Mouse (Mus musculus) heart, embryonic 13.5 days (tissue): ENCODE data around the gene Rln3. TPM values are rescaled to one million over a fixed set of nuclear protein-coding genes. Genes with fewer than 3 reads are reported as not detected.

Experiments
- ATAC-seq: fragments of 200-750 bp; cut with Nextera tagmentation; 2 replicates; pipeline ENCODE4 v1.8.0; 2017; ENCODE audit warnings: moderate TSS enrichment; ENCODE audit not compliant: insufficient number of reproducible peaks, low FRiP score, low TSS enrichment; ENCODE audit errors: extremely low read depth
- H3K27ac ChIP-seq: fragments of 300-500 bp; sonication (generic); replicated peaks from 2 replicates; pipeline ENCODE4 v1.5.1; 2015; ENCODE audit warnings: moderate library complexity, mild to moderate bottlenecking, inconsistent platforms
- H3K27me3 ChIP-seq: fragments of 300-500 bp; sonication (generic); replicated peaks from 2 replicates; pipeline ENCODE4 v1.6.1; 2015; ENCODE audit warnings: mild to moderate bottlenecking, inconsistent platforms
- H3K36me3 ChIP-seq: fragments of 300-500 bp; sonication (generic); 2 replicates; pipeline ENCODE4 v1.6.1; 2015; ENCODE audit warnings: mild to moderate bottlenecking, inconsistent platforms
- H3K4me1 ChIP-seq: fragments of 300-500 bp; sonication (generic); 2 replicates; pipeline ENCODE4 v1.6.1; 2015; ENCODE audit warnings: inconsistent platforms
- H3K4me2 ChIP-seq: fragments of 300-500 bp; sonication (generic); 2 replicates; pipeline ENCODE4 v1.6.1; 2015; ENCODE audit warnings: inconsistent platforms, mild to moderate bottlenecking, moderate library complexity
- H3K4me3 ChIP-seq: fragments of 300-500 bp; sonication (generic); 2 replicates; pipeline ENCODE4 v1.5.1; 2015; ENCODE audit warnings: moderate library complexity, mild to moderate bottlenecking, inconsistent platforms
- H3K9ac ChIP-seq: fragments of 300-500 bp; sonication (generic); 2 replicates; pipeline ENCODE4 v1.6.1; 2015; ENCODE audit warnings: inconsistent platforms, mild to moderate bottlenecking, moderate library complexity
- H3K9me3 ChIP-seq: fragments of 300-500 bp; sonication (generic); 2 replicates; pipeline ENCODE4 v1.6.1; 2016; ENCODE audit warnings: inconsistent platforms
- WGBS: fragments of 180-500 bp; shearing (Covaris S2); methylation state at CpG from one replicate; pipeline ENCODE4 v1.1.7; 2015; ENCODE audit warnings: mixed read lengths; 5-methylcytosine and 5-hydroxymethylcytosine counted together
- polyA plus RNA-seq: library from polyadenylated mRNA; unstranded; fragments of >200 nt; fragmentation: Nextera tagmentation; extraction: Ambion mirVana; gene quantifications from 2 replicates; pipeline ENCODE4 v1.2.1, GENCODE M21; 2015

Gene Rln3
- polyA plus RNA-seq, 1 experiment from 2014 or later, result not detected

GRCm38 (mm10) chr8:84003612-84004246 lies 41.1 kb downstream of the Rln3 start:
- Histone ChIP-seq H3K4me1 (peaks cover 34% of the 10 kb centered on the region), H3K4me2 (peak overlapping the region; percentile 95), H3K9me3 (no peaks in the 10 kb centered on the region), H3K4me3 (peak overlapping the region; percentile 72), H3K9ac (peak overlapping the region; percentile 90), H3K36me3 (peaks cover 36% of the 10 kb centered on the region), H3K27ac (peak overlapping the region; percentile 80), H3K27me3 (peaks cover 16% of the 10 kb centered on the region)
- 73% methylated on average over 6 of the region's 6 CpGs for WGBS
- no peak for ATAC-seq

- H3K4me3 ChIP-seq, result peak overlapping the region; percentile 72; the same call in 1 of the 2 replicates
- H3K27ac ChIP-seq, result no peak overlapping the region
- H3K9ac ChIP-seq, result peak overlapping the region; percentile 37; the same call in 1 of the 2 replicates
- H3K27me3 ChIP-seq, result peaks cover 16% of the 10 kb centered on the region
- ATAC-seq, result no peak
- 65% methylated on average over 12 of the region's 12 CpGs for WGBS
- no peaks in the 10 kb centered on the region for H3K9me3 ChIP-seq
- peaks cover 36% of the 10 kb centered on the region for H3K36me3 ChIP-seq
- H3K4me2 ChIP-seq, result no peak overlapping the region
- H3K4me1 ChIP-seq, result peaks cover 36% of the 10 kb centered on the region
These were observed 41.7 kb downstream of the Rln3 start for GRCm38 (mm10) chr8:84002957-84003611.

- WGBS, result 43% methylated on average over 61 of the region's 61 CpGs
- Histone ChIP-seq H3K9me3 (no peaks in the 10 kb centered on the region), H3K4me2 (peak within 1 kb of the TSS; percentile 38), H3K4me1 (peaks cover 37% of the 10 kb centered on the region), H3K36me3 (peaks cover 36% of the 10 kb centered on the region), H3K27me3 (peaks cover 16% of the 10 kb centered on the region), H3K9ac (peak within 1 kb of the TSS; percentile 59), H3K27ac (no peak within 1 kb of the TSS), H3K4me3 (peak within 1 kb of the TSS; percentile 20)
- ATAC-seq, result no peak
These were observed 43.4 kb downstream of the Rln3 start, which contains the start of gene 1700067K01Rik for GRCm38 (mm10) chr8:84001281-84002000. 1700067K01Rik (plus strand) TSS chr8:84001502.

- Histone ChIP-seq H3K36me3 (peaks cover 42% of the 10 kb centered on the region), H3K9me3 (no peaks in the 10 kb centered on the region), H3K4me1 (peaks cover 40% of the 10 kb centered on the region), H3K27ac (no peak overlapping the region), H3K4me3 (peak overlapping the region; percentile 83; the same call in 1 of the 2 replicates), H3K9ac (peak overlapping the region; percentile 93), H3K4me2 (no peak overlapping the region; the same call in 1 of the 2 replicates), H3K27me3 (peaks cover 16% of the 10 kb centered on the region)
- 90% methylated on average over 2 of the region's 2 CpGs for WGBS
- ATAC-seq, result no peak
These were observed 45.0 kb downstream of the Rln3 start for GRCm38 (mm10) chr8:83999825-84000224.

- peak overlapping the region; percentile 83 for H3K4me3 ChIP-seq
- 65% methylated on average over 16 of the region's 16 CpGs for WGBS
- peaks cover 49% of the 10 kb centered on the region for H3K36me3 ChIP-seq
- no peaks in the 10 kb centered on the region for H3K9me3 ChIP-seq
- H3K27me3 ChIP-seq, result peaks cover 16% of the 10 kb centered on the region
- peak overlapping the region; percentile 88; the same call in 1 of the 2 replicates for H3K27ac ChIP-seq
- ATAC-seq, result no peak
- H3K9ac ChIP-seq, result peak overlapping the region; percentile 93
- peaks cover 38% of the 10 kb centered on the region for H3K4me1 ChIP-seq
- peak overlapping the region; percentile 91 for H3K4me2 ChIP-seq
These were observed 45.6 kb downstream of the Rln3 start for GRCm38 (mm10) chr8:83999057-83999705.

GRCm38 (mm10) chr8:83998231-83999056 lies 46.4 kb downstream of the Rln3 start:
- H3K27me3 ChIP-seq, result peaks cover 16% of the 10 kb centered on the region
- peak overlapping the region; percentile 88 for H3K27ac ChIP-seq
- peaks cover 30% of the 10 kb centered on the region for H3K4me1 ChIP-seq
- 2% methylated on average over 60 of the region's 92 CpGs for WGBS
- peak overlapping the region; percentile 93 for H3K9ac ChIP-seq
- no peaks in the 10 kb centered on the region for H3K9me3 ChIP-seq
- peak overlapping the region; percentile 83 for H3K4me3 ChIP-seq
- H3K4me2 ChIP-seq, result peak overlapping the region; percentile 91
- H3K36me3 ChIP-seq, result peaks cover 56% of the 10 kb centered on the region
- ATAC-seq, result 0 out of 2 replicates have a peak, but pooled peaks have one; percentile 1

GRCm38 (mm10) chr8:83997511-83998141 lies 47.2 kb downstream of the Rln3 start, which contains the start of gene Samd1:
Samd1 (plus strand) TSS chr8:83997672.
- Histone ChIP-seq H3K27ac (peak within 1 kb of the TSS; percentile 97), H3K4me2 (peak within 1 kb of the TSS; percentile 91), H3K4me3 (peak within 1 kb of the TSS; percentile 83), H3K4me1 (peaks cover 28% of the 10 kb centered on the region), H3K27me3 (peaks cover 13% of the 10 kb centered on the region), H3K9me3 (no peaks in the 10 kb centered on the region), H3K36me3 (peaks cover 63% of the 10 kb centered on the region), H3K9ac (peak within 1 kb of the TSS; percentile 93)
- ATAC-seq, result no peak
- WGBS, result under 1% methylated on average over 57 of the region's 112 CpGs

- Histone ChIP-seq H3K4me1 (peaks cover 28% of the 10 kb centered on the region), H3K9me3 (no peaks in the 10 kb centered on the region), H3K4me2 (peak overlapping the region; percentile 89), H3K4me3 (peak overlapping the region; percentile 83), H3K36me3 (peaks cover 63% of the 10 kb centered on the region), H3K27me3 (peaks cover 13% of the 10 kb centered on the region), H3K27ac (peak overlapping the region; percentile 97), H3K9ac (peak overlapping the region; percentile 93)
- under 1% methylated on average over 58 of the region's 103 CpGs for WGBS
- ATAC-seq, result peak; percentile 76
These were observed 48.0 kb downstream of the Rln3 start for GRCm38 (mm10) chr8:83996567-83997505.

GRCm38 (mm10) chr8:83995973-83996372 lies 48.8 kb downstream of the Rln3 start:
- Histone ChIP-seq H3K4me2 (peak overlapping the region; percentile 89), H3K9me3 (no peaks in the 10 kb centered on the region), H3K9ac (peak overlapping the region; percentile 93), H3K27ac (peak overlapping the region; percentile 97; the same call in 1 of the 2 replicates), H3K27me3 (peaks cover 6% of the 10 kb centered on the region), H3K4me1 (peaks cover 22% of the 10 kb centered on the region), H3K36me3 (peaks cover 63% of the 10 kb centered on the region), H3K4me3 (peak overlapping the region; percentile 83)
- WGBS, result 23% methylated on average over 12 of the region's 12 CpGs
- no peak for ATAC-seq
